Mouse (Mus musculus): ENCODE measurements around the gene Sox15.

- TF ChIP-seq ZNF384 (IDR thresholded peaks at IDR 0.05; ENCODE audit: low read depth, low read length) (peak; percentile 94), ZC3H11A (IDR thresholded peaks at IDR 0.05; ENCODE audit: borderline replicate concordance, low read depth, low read length) (no peak), MAFK (IDR thresholded peaks at IDR 0.05; ENCODE audit: insufficient read depth, low read depth, low read length) (no peak), CHD2 (IDR thresholded peaks at IDR 0.05; ENCODE audit: low read depth, low read length) (no peak), HCFC1 (IDR thresholded peaks at IDR 0.05; ENCODE audit: borderline replicate concordance, insufficient read depth, low read length) (no peak)
These were observed 21.8 kb upstream of the Sox15 start for GRCm38 (mm10) chr11:69633128-69633866.

Measured in ES-E14 (cell line).